Mouse (Mus musculus): Measurements from ENCODE around the gene Pgf. TPM values are rescaled to one million over a fixed set of nuclear protein-coding genes. Genes with fewer than 3 reads are reported as not detected.
A peak's percentile ranks its signal among the peaks of the same experiment; 100 is the strongest.

Gene Pgf
- total and polyA plus RNA-seq, 3 experiments = 4.6 to 5.7 (median 5.4) TPM

GRCm38 (mm10) chr12:85153011-85153410, 24.6 kb downstream of the Pgf start:
- Histone ChIP-seq H3K9ac (ENCODE audit: low read depth, low read length) (no peak overlapping the region), H3K4me3 (no peak overlapping the region), H3K27me3 (ENCODE audit: control insufficient read depth, insufficient read depth, low read length) (no peaks in the 10 kb centered on the region), H3K79me2 (replicated peaks; ENCODE audit: control insufficient read depth, insufficient read depth, low read length) (no peaks in the 10 kb centered on the region), H3K27ac (no peak overlapping the region), H3K36me3 (ENCODE audit: control insufficient read depth, insufficient read depth, low read length) (no peaks in the 10 kb centered on the region), H3K4me1 (ENCODE audit: control insufficient read depth, insufficient read depth, low read length) (peaks cover 1% of the 10 kb centered on the region; the same call in 1 of the 2 replicates)
- intact Hi-C loops (cut with DNase I) = loop anchor here (10.0 kb wide), 1 partner anchor 332 kb away; no protein-coding TSS in a partner anchor
- DNase-seq = no peak
- TF ChIP-seq POLR2A (IDR thresholded peaks at IDR 0.05; ENCODE audit: insufficient read depth, low read depth, low read length) = no peak
- no peak for TF ChIP-seq CTCF (IDR thresholded peaks at IDR 0.05)
- TF ChIP-seq EP300 (IDR thresholded peaks at IDR 0.05; ENCODE audit: insufficient read depth, low read depth, low read length) = no peak
- 74% methylated on average over 3 of the region's 3 CpGs for WGBS

- DNase-seq = peak in 1 of 2 experiments; percentile 62
- intact Hi-C loops (cut with DNase I) = loop anchor here (10.0 kb wide), 1 partner anchor 334 kb away; no protein-coding TSS in a partner anchor
These were observed 26.4 kb downstream of the Pgf start, which contains the start of gene Rps6kl1 for GRCm38 (mm10) chr12:85151002-85151774. Rps6kl1 (minus strand) TSS chr12:85151264.

GRCm38 (mm10) chr12:85150321-85151001, 27.1 kb downstream of the Pgf start:
- no peaks in the 10 kb centered on the region for H3K27me3 ChIP-seq (ENCODE audit: control insufficient read depth, insufficient read depth, low read length)
- TF ChIP-seq CTCF (IDR thresholded peaks at IDR 0.05) = no peak
- TF ChIP-seq EP300 (IDR thresholded peaks at IDR 0.05; ENCODE audit: insufficient read depth, low read depth, low read length) = no peak
- no peak for TF ChIP-seq POLR2A (IDR thresholded peaks at IDR 0.05; ENCODE audit: insufficient read depth, low read depth, low read length)
- 24% methylated on average over 20 of the region's 20 CpGs for whole genome bisulfite sequencing
- DNase-seq = peak; percentile 38 to 59
- peak overlapping the region; percentile 82 for H3K27ac ChIP-seq
- H3K79me2 ChIP-seq (replicated peaks; ENCODE audit: control insufficient read depth, insufficient read depth, low read length) = no peaks in the 10 kb centered on the region
- peak overlapping the region; percentile 53 for H3K4me3 ChIP-seq
- no peaks in the 10 kb centered on the region for H3K36me3 ChIP-seq (ENCODE audit: control insufficient read depth, insufficient read depth, low read length)
- peaks cover 3% of the 10 kb centered on the region; the same call in 1 of the 2 replicates for H3K4me1 ChIP-seq (ENCODE audit: control insufficient read depth, insufficient read depth, low read length)
- H3K9ac ChIP-seq (ENCODE audit: low read depth, low read length) = peak overlapping the region; percentile 62
- intact Hi-C loops (cut with DNase I) = loop anchor here (10.0 kb wide), 1 partner anchor 334 kb away; no protein-coding TSS in a partner anchor

More at GRCm38 (mm10) chr12:85151002-85151774, 26.4 kb downstream of the Pgf start, which contains the start of gene Rps6kl1:
- Histone ChIP-seq H3K36me3 (ENCODE audit: control insufficient read depth, insufficient read depth, low read length) (no peaks in the 10 kb centered on the region), H3K27me3 (ENCODE audit: control insufficient read depth, insufficient read depth, low read length) (no peaks in the 10 kb centered on the region), H3K4me1 (ENCODE audit: control insufficient read depth, insufficient read depth, low read length) (peaks cover 3% of the 10 kb centered on the region; the same call in 1 of the 2 replicates), H3K4me3 (peak within 1 kb of the TSS; percentile 53), H3K27ac (peak within 1 kb of the TSS; percentile 82), H3K79me2 (replicated peaks; ENCODE audit: control insufficient read depth, insufficient read depth, low read length) (no peaks in the 10 kb centered on the region), H3K9ac (ENCODE audit: low read depth, low read length) (peak within 1 kb of the TSS; percentile 62)
- 18% methylated on average over 28 of the region's 28 CpGs for whole genome bisulfite sequencing
- no peak for TF ChIP-seq CTCF (IDR thresholded peaks at IDR 0.05)
- TF ChIP-seq POLR2A (IDR thresholded peaks at IDR 0.05; ENCODE audit: insufficient read depth, low read depth, low read length) = peak; percentile 51; the same call in 1 of the 2 replicates
- no peak for TF ChIP-seq EP300 (IDR thresholded peaks at IDR 0.05; ENCODE audit: insufficient read depth, low read depth, low read length)

GRCm38 (mm10) chr12:85146881-85147280, 30.7 kb downstream of the Pgf start:
- DNase-seq = no peak
- no peak for TF ChIP-seq EP300 (IDR thresholded peaks at IDR 0.05; ENCODE audit: insufficient read depth, low read depth, low read length)
- TF ChIP-seq POLR2A (IDR thresholded peaks at IDR 0.05; ENCODE audit: insufficient read depth, low read depth, low read length) = no peak
- no peak for TF ChIP-seq CTCF (IDR thresholded peaks at IDR 0.05)
- no peak overlapping the region for H3K4me3 ChIP-seq
- H3K79me2 ChIP-seq (replicated peaks; ENCODE audit: control insufficient read depth, insufficient read depth, low read length) = no peaks in the 10 kb centered on the region
- intact Hi-C loops (cut with DNase I) = no loop called here
- no peaks in the 10 kb centered on the region for H3K36me3 ChIP-seq (ENCODE audit: control insufficient read depth, insufficient read depth, low read length)
- 84% methylated on average over 9 of the region's 9 CpGs for WGBS
- H3K27me3 ChIP-seq (ENCODE audit: control insufficient read depth, insufficient read depth, low read length) = no peaks in the 10 kb centered on the region
- no peak overlapping the region for H3K9ac ChIP-seq (ENCODE audit: low read depth, low read length)
- peaks cover 3% of the 10 kb centered on the region; the same call in 1 of the 2 replicates for H3K4me1 ChIP-seq (ENCODE audit: control insufficient read depth, insufficient read depth, low read length)
- H3K27ac ChIP-seq = no peak overlapping the region; the same call in 1 of the 2 replicates

GRCm38 (mm10) chr12:85146355-85146754, 31.2 kb downstream of the Pgf start:
- intact Hi-C loops (cut with DNase I) = no loop called here
- Histone ChIP-seq H3K27ac (peak overlapping the region; percentile 57; the same call in 1 of the 2 replicates), H3K27me3 (ENCODE audit: control insufficient read depth, insufficient read depth, low read length) (no peaks in the 10 kb centered on the region), H3K9ac (ENCODE audit: low read depth, low read length) (no peak overlapping the region), H3K4me3 (no peak overlapping the region), H3K4me1 (ENCODE audit: control insufficient read depth, insufficient read depth, low read length) (peaks cover 3% of the 10 kb centered on the region; the same call in 1 of the 2 replicates), H3K36me3 (ENCODE audit: control insufficient read depth, insufficient read depth, low read length) (no peaks in the 10 kb centered on the region), H3K79me2 (replicated peaks; ENCODE audit: control insufficient read depth, insufficient read depth, low read length) (no peaks in the 10 kb centered on the region)
- peak in 1 of 2 experiments; percentile 50 for DNase-seq
- WGBS = 26% methylated on average over 10 of the region's 11 CpGs
- TF ChIP-seq POLR2A (IDR thresholded peaks at IDR 0.05; ENCODE audit: insufficient read depth, low read depth, low read length) = no peak
- no peak for TF ChIP-seq CTCF (IDR thresholded peaks at IDR 0.05)
- no peak for TF ChIP-seq EP300 (IDR thresholded peaks at IDR 0.05; ENCODE audit: insufficient read depth, low read depth, low read length)
